Mouse (Mus musculus) lung, adult 18-20 months (tissue): ENCODE measurements around the gene Rrp1b.
A peak's percentile ranks its signal among the peaks of the same experiment; 100 is the strongest.
"Not testable (repeated sequence)": the region's sequence is repeated elsewhere in the genome, so short reads cannot be mapped to it uniquely, and the experiment has no call there.

Experiments used
- DNase-seq, 2 experiments: peaks; one replicate each; pipeline ENCODE4 v3.0.0; 2022; ENCODE audit warnings: mixed read lengths in 2 of 2

Gene Rrp1b

DNA sequence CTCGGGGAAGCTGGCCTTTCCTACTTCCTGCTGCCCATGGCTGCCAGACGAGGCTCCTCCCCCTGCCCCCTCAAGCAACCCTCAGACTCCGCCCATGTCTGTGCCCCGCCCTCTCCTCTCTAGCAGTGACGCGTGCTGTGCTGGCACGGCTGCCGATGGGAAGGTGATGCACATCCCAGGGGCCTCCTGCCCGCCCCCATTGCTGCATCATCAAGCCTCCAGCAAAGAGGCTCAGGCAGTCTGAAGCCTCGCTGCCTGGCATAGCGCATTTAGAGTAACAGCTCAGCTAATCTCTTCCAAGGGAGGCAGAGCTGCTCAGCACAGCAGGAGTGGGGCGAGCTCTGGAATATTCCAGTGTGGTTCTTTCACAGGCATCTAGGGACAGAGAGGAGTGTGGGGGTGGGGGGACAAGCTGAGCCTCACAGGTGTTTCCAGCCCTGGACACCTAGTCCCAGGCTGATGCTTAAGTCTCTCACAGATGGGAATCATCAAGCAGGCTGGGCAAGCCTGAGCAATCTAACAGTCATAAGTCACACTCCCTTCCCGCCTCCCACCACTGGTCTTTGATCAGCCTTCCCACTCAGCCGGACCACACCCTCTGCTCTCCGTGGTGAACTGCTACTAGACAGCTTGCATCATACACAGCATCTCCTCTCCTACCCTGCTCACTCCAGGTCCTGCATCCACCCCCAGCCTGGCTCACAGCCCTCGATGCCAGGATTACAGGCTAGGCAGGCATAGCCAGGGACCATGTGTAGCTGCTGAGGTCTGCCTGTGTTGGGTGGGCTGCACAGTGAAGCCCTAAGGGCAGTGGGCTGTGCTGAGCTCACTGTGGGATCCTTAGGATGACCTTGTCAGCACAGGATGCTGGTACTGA, 55.7 kb downstream of the Rrp1b start:
- DNase-seq: peak; percentile 84 to 89

DNA sequence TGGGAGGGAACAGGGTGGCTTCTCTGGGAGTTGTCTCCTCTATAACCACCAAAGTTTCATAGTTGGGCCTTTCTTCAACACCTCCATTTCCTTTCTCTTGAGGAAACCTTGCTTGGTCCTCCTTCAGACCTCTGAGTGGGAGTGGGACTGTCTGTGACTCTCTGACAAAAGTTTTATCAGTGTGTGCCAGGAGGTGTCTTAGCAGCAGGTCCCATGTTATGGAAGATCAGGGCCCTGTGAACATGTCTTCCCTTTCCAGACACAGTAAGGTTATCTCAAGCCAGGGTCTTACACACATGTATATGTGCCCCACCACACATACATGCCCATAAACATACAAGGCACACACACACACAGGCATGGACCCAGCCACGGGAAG, 56.3 kb downstream of the Rrp1b start:
- no peak for DNase-seq

DNA sequence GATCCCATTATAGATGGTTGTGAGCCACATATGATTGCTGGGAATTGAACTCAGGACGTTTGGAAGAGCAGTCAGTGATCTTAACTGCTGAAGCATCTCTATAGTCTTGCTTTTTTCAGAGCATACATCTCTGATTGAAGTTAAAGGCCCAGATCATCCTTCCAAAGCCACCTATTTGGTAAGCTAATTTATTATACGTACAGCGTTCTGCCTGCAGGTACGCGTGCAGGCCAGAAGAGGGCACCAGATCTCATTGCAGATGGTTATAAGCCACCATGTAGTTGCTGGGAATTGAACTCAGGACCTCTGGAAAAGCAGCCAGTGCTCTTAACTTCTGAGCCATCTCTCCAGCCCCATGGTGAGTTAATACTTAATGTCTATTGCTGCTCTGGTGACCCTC, 57.0 kb downstream of the Rrp1b start:
- no peak for DNase-seq

DNA sequence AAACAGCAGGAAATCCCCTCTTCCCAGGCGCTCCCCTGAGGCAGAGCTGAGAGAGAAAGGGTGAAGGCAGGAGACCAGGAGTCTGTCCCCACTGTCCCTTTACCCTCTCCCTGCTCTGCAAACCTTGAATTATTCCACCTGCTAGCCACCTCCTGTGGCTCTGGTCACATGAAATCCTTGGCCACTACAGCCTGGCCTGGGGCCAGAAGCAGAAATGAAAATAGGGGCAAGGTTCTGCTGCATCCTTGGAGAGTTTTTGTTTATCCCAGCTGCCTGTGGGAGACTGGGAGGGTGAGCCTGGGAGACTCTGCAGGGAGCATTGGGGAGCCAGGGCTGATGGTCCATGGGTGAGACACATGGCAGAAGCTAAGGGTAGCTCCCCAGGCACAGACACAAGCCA, 61.8 kb downstream of the Rrp1b start:
- DNase-seq: no peak

DNA sequence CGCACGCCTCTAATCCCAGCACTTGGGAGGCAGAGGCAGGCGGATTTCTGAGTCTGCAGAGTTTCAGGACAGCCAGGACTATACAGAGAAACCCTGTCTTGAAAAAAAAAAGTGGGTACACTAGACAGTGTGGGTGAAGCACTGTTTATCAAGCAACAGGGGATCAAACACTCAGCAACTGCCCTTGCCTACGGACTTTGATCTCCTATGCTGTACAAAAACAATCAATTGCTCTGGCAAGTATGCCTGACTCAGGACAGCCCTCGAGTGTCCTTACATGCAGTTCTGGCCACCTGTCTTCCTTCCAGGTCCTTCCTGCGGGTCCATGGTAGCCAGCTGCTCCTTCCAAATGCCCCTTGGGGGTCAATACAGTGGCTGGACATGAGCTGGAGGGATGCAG, 63.0 kb downstream of the Rrp1b start:
- not testable (repeated sequence) for DNase-seq

DNA sequence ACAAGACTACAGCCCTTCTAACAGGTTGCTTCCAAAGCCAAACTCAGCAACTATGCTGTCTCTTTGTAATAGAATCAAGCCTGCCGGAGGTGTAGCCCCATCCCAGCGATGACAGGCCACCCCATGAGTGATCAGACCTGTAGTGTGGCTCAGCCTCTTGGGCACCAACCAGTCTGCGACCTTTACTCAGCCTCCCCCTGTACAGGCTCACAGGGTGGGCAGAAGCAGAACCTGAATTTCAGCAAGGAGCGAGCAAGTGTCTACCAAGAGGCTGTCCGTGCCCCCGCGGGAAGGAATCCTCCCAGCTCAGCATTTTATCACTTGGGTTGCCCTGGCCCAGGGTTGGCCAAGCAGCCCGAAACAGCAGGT, 63.7 kb downstream of the Rrp1b start:
- DNase-seq: no peak

DNA sequence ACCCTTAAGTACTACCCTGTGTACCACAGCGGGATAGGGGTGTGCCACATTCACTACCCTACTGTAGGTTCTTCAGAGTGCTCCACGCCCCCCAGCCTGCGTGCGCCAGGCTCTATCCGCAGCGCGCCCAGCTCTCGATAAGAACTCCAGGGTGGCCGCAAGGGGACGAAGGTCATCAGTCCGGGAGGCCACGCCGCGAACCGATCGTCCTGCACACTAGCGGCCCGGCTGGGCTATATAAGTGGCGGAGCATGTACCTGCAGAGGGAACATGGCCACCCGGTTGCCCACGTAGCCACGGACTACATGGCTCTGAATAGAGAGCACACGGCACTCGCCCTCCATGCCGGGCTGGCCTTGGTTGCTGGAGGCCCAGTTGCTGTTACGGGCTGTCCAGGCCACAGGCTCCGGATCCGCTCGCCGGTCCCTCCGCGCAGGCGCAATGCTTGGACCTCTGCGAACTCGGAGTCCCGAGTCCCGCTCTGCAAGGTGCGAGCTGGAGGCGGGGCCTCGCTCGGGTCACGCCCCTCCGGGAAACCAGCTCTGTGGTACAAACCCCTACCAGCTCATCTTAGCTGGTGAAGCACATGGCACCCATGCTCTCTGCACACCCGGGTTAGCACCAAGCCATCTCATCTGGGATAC, 64.2 kb downstream of the Rrp1b start:
- DNase-seq: peak; percentile 72 to 84

DNA sequence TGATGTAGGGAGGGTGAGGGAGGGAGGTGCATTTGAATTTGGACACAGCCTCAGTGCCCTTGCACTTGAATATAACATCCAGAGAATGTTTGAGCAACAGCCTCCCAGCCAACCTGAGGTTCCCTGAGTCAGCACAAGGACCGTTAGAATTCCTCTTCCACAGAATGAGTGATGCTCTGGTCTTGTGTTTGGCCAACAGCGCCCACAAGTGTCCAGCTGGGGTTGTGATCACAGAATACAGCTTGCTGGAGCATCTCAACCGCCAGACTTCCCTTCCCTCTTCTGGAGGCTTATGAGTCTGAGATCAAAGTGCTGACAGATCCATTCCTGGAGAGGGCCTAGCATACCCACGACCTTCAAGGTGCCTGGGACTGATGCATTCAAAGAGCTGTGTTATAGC, 67.2 kb downstream of the Rrp1b start:
- DNase-seq: no peak

DNA sequence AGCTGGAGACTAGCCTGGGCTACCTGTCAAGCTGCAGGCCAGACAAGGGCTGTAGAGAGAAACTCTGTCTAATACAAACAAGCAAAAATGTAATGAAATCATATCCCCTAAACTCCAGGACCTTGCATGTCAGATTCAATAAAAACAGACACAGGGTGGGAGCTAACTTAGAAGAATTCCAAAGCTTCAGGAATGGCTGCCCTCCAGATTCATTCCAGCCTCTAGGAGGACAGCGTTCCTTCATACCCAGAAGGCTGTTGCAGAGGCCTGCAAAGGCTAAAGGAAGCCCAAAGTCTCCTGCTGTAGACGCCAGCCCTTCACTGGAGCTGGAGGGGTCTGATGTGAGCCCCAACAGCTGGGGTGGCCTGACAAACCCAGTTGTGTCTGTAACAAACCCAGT, 70.5 kb downstream of the Rrp1b start:
- DNase-seq: no peak

DNA sequence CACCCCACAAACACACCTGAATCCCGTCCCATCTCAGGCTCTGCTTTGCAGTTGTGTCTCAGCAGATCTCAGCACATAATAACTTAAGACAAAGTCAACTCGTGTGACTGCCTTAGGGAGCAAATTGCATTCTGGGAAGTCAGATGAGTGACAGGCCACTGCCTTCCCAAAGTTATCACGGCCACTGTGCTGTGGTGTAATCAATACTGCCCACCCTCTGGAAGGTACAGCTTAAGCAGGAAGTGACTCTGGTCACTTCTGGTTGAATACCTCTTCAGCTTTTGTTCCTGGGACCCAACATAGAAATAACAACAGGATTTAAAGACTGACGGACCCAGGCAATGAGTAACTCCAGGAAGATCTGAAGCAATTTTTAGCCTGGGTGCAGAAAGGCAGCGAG, 72.0 kb downstream of the Rrp1b start:
- no peak for DNase-seq

DNA sequence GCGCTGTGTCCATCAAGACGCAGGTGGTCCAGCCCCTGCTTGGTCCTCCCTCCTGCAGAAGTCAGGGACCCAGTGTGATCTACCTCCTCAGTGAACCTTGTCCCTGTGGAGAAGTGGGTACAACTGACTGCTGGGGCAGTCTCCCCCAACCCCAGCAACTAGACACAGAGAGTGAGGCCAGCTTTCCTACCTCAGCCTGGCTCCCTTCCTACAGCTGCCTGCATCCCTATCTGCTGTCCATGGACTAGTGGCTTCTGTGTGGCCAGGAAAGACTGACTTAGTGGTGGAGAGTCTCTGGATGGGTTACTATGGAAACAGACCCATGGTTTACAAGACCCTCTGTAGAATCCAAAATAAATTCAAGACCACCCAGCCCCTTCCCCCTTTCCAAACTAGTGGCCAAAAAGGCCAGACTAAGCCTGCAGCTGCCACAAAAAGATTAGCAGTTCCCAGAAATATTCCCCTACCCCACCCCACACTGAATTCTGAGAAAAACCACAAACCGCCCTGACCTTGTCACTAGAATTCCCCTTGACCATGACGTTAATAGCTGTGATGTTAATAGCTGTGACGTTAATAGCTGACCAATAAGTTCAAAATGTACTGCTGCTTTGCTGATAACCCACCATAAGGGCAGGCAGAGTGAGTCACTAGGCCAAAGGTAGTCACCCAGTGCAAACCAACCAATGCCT, 72.6 kb downstream of the Rrp1b start:
- not testable (repeated sequence) for DNase-seq

DNA sequence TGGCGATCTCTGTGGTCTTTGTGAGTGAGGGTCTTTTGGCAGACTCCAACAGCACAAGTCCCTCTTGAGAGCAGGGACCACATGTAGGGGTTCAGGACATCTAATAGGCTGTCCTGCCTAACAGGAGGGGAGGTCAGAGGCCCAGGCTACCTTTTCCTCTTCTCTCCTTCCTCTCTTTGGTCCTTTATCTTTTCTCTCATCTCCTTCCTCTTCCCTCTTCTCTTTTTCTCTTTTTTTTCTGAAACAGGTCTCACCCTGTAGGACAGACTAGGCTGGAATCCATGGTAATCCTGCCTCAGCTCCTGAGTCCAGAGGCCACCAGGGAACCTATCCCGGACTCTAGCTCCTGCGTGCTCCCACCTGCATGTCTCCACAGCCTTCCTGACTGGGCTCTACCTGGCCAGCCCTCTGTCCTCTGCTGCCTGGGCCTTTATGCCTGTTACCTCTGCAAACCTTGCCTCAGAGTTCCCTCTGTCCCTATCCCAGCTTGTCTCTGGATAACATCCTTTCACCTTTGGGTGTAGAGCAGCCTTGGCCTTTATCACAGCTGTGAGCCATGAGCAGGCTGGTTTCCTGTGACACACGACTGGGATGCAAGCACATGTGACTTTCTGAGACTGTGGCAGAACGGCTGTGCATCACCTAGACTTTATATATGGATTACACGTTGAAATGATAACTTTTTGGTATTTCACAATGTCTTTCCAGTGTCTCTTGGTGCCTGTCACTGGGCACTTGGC, 73.5 kb downstream of the Rrp1b start:
- DNase-seq: no peak

DNA sequence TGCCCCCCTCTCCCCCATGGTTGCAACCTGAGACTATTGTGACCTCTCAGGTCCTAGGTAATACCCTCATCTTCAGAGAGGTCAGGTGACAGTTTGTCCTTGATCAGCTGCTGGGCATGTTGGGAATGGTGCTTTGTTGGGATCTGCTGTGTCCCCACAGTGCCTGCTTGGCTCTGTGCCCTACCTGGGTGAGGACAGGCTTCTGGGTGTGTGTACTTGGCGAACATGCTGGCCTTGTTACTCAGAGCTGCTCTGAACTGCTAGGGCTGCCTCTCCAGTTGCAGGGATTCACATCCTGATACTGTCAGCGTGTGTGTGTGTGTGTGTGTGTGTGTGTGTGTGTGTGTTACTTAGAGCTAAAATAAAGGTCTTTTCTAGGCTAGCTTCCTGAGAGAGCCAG, 74.5 kb downstream of the Rrp1b start:
- peak; percentile 35 to 67 for DNase-seq

DNA sequence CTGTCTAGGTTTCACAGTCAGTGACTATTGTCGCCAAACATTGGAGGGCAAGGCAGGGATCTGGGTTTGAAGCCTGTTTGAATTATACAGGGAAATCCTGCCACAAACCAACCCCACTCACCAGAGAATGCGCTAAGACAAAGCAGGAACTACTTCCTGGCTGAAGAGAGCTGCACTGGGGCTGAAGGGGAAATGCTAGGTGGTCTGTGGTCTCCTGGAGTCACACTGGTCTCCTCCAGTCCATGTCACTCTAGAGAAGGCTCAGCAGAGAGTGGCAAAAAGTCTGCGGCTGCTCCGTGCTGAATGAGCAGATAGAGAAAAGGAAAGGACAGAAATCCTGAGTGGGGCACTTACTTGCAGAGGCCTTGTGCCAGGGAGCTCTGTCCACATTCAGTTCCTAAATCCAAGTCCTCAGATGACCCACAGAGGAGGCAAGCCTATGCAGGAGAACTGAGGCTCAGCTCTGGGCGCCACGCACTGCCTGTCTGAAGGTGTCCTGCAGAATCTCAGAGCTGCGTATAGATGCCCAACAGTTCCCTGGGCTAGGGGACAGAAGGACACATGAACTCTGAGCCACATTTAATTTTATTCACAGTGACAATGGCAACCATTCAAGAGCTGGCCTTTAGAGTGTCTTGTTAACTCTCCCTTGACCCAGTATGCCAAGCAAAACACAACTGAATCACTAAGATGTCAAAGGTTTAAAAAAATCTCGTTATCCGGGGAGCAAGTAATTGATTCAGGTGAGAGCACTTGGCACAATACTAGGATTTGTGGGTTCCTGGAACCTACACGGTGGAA, 75.3 kb downstream of the Rrp1b start:
- DNase-seq: no peak
